Mouse (Mus musculus) stomach, postnatal 0 days (tissue): ENCODE measurements around the gene Psat1. TPM values are rescaled to one million over a fixed set of nuclear protein-coding genes. Genes with fewer than 3 reads are reported as not detected.

Experiments
- ATAC-seq: fragments of 200-750 bp; cut with Nextera tagmentation; 2 replicates; pipeline ENCODE4 v1.8.0; 2017; ENCODE audit not compliant: low FRiP score, low TSS enrichment
- DNase-seq: peaks from one replicate; pipeline ENCODE4 v3.0.0-alpha.2; 2016; ENCODE audit warnings: low spot score
- H3K27ac ChIP-seq: fragments of 300-500 bp; sonication (generic); replicated peaks from 2 replicates; pipeline ENCODE4 v1.5.1; 2014; ENCODE audit warnings: mild to moderate bottlenecking, control low read depth
- H3K27me3 ChIP-seq: fragments of 300-500 bp; sonication (generic); 2 replicates; pipeline ENCODE4 v1.6.1; 2014; ENCODE audit warnings: low read length; ENCODE audit not compliant: control insufficient read depth, insufficient read depth
- H3K36me3 ChIP-seq: fragments of 300-500 bp; sonication (generic); 2 replicates; pipeline ENCODE4 v1.6.1; 2014; ENCODE audit warnings: low read length, mixed read lengths; ENCODE audit not compliant: control insufficient read depth, insufficient read depth
- H3K4me1 ChIP-seq: fragments of 300-500 bp; sonication (generic); replicated peaks from 2 replicates; pipeline ENCODE4 v1.6.1; 2014; ENCODE audit warnings: antibody characterized with exemption; ENCODE audit not compliant: control insufficient read depth, insufficient read depth
- H3K4me2 ChIP-seq: fragments of 300-500 bp; sonication (generic); replicated peaks from 2 replicates; pipeline ENCODE4 v1.6.1; 2014; ENCODE audit warnings: low read depth, mild to moderate bottlenecking, control low read depth, moderate library complexity
- H3K4me3 ChIP-seq: fragments of 300-500 bp; sonication (generic); 2 replicates; pipeline ENCODE4 v1.5.1; 2014; ENCODE audit warnings: low read depth, low read length, control low read depth
- H3K9ac ChIP-seq: fragments of 300-500 bp; sonication (generic); 2 replicates; pipeline ENCODE4 v1.6.1; 2014; ENCODE audit warnings: mild to moderate bottlenecking, low read length, control low read depth, mixed read lengths
- H3K9me3 ChIP-seq: fragments of 300-500 bp; sonication (generic); 2 replicates; pipeline ENCODE4 v1.6.1; 2016; ENCODE audit warnings: low read length; ENCODE audit not compliant: control insufficient read depth
- CTCF ChIP-seq: IDR thresholded peaks from 2 replicates; pipeline ENCODE4 v1.5.1; 2016; ENCODE audit warnings: antibody characterized with exemption, low read depth, mild to moderate bottlenecking, moderate library complexity
- EP300 ChIP-seq: optimal IDR thresholded peaks from 2 replicates; pipeline ENCODE3; 2016; ENCODE audit warnings: antibody characterized with exemption
- WGBS: fragments of 180-500 bp; shearing (Covaris S2); extraction: QIAGEN DNeasy Blood & Tissue Kit; methylation state at CpG from one replicate; pipeline ENCODE4 v1.1.7; 2014; 5-methylcytosine and 5-hydroxymethylcytosine counted together
- polyA plus RNA-seq: library from polyadenylated mRNA; unstranded; fragments of >200 nt; fragmentation: Nextera tagmentation; extraction: Ambion mirVana; gene quantifications from 2 replicates; pipeline ENCODE4 v1.2.1, GENCODE M21; 2015

The Psat1 gene
- polyA plus RNA-seq, 1 experiment from 2014 or later, result 67.9 TPM

- no peaks in the 10 kb centered on the region for H3K4me1 ChIP-seq
- H3K27me3 ChIP-seq, result no peaks in the 10 kb centered on the region
- no peak overlapping the region for H3K27ac ChIP-seq
- H3K9me3 ChIP-seq, result no peaks in the 10 kb centered on the region
- TF ChIP-seq CTCF (no peak), EP300 (no peak)
- WGBS, result 82% methylated on average over 1 of the region's 1 CpGs
- H3K36me3 ChIP-seq, result peaks cover 8% of the 10 kb centered on the region
- ATAC-seq, result no peak
- H3K9ac ChIP-seq, result no peak overlapping the region
- no peak overlapping the region for H3K4me2 ChIP-seq
- DNase-seq, result no peak
- no peak overlapping the region for H3K4me3 ChIP-seq
Measured at GRCm38 (mm10) chr19:15910488-15910887, 36.6 kb downstream of the Psat1 start.

- H3K4me3 ChIP-seq, result no peak overlapping the region
- no peak overlapping the region for H3K4me2 ChIP-seq
Measured at GRCm38 (mm10) chr19:15908016-15908415, 39.1 kb downstream of the Psat1 start.

GRCm38 (mm10) chr19:15904734-15905133, 42.4 kb downstream of the Psat1 start:
- H3K36me3 ChIP-seq, result peaks cover 8% of the 10 kb centered on the region
- WGBS, result 73% methylated on average over 4 of the region's 4 CpGs
- H3K27ac ChIP-seq, result no peak overlapping the region
- no peak for DNase-seq
- H3K27me3 ChIP-seq, result no peaks in the 10 kb centered on the region
- no peak for ATAC-seq
- H3K9ac ChIP-seq, result no peak overlapping the region
- H3K4me2 ChIP-seq, result no peak overlapping the region
- H3K9me3 ChIP-seq, result no peaks in the 10 kb centered on the region
- no peak overlapping the region for H3K4me3 ChIP-seq
- no peaks in the 10 kb centered on the region for H3K4me1 ChIP-seq
- TF ChIP-seq CTCF (no peak), EP300 (no peak)

More at GRCm38 (mm10) chr19:15908016-15908415, 39.1 kb downstream of the Psat1 start:
- ATAC-seq, result no peak
- Histone ChIP-seq H3K9me3 (no peaks in the 10 kb centered on the region), H3K27ac (no peak overlapping the region), H3K9ac (no peak overlapping the region), H3K4me1 (no peaks in the 10 kb centered on the region), H3K36me3 (peaks cover 8% of the 10 kb centered on the region), H3K27me3 (no peaks in the 10 kb centered on the region)
- DNase-seq, result no peak
- 89% methylated on average over 5 of the region's 5 CpGs for WGBS
- TF ChIP-seq EP300 (no peak), CTCF (no peak)

GRCm38 (mm10) chr19:15903508-15904480, 43.3 kb downstream of the Psat1 start:
- ATAC-seq (no peak), DNase-seq (no peak)
- WGBS, result 61% methylated on average over 20 of the region's 20 CpGs
- TF ChIP-seq CTCF (no peak), EP300 (no peak)
- Histone ChIP-seq H3K4me3 (no peak overlapping the region), H3K4me2 (no peak overlapping the region), H3K4me1 (no peaks in the 10 kb centered on the region), H3K9me3 (no peaks in the 10 kb centered on the region), H3K36me3 (peaks cover 5% of the 10 kb centered on the region), H3K27me3 (no peaks in the 10 kb centered on the region), H3K9ac (no peak overlapping the region), H3K27ac (no peak overlapping the region)

- no peak for ATAC-seq
- no peaks in the 10 kb centered on the region for H3K4me1 ChIP-seq
- H3K4me2 ChIP-seq, result no peak overlapping the region
- H3K36me3 ChIP-seq, result no peaks in the 10 kb centered on the region
- no peak overlapping the region for H3K9ac ChIP-seq
- no peaks in the 10 kb centered on the region for H3K27me3 ChIP-seq
- TF ChIP-seq EP300, result no peak
- TF ChIP-seq CTCF, result no peak
- no peaks in the 10 kb centered on the region for H3K9me3 ChIP-seq
- no peak overlapping the region for H3K4me3 ChIP-seq
- H3K27ac ChIP-seq, result no peak overlapping the region
- 79% methylated on average over 3 of the region's 3 CpGs for WGBS
- no peak for DNase-seq
Measured at GRCm38 (mm10) chr19:15895681-15896080, 51.5 kb downstream of the Psat1 start.

- Histone ChIP-seq H3K4me1 (no peaks in the 10 kb centered on the region), H3K27ac (no peak overlapping the region), H3K36me3 (no peaks in the 10 kb centered on the region), H3K9ac (no peak overlapping the region), H3K4me3 (no peak overlapping the region), H3K4me2 (no peak overlapping the region), H3K27me3 (no peaks in the 10 kb centered on the region), H3K9me3 (no peaks in the 10 kb centered on the region)
- WGBS, result 95% methylated on average over 4 of the region's 4 CpGs
- ATAC-seq (no peak), DNase-seq (no peak)
- TF ChIP-seq EP300 (no peak), CTCF (no peak)
Measured at GRCm38 (mm10) chr19:15892146-15892545, 55.0 kb downstream of the Psat1 start.
